Comparison of ENCODE assay signal across 11 mouse cellular contexts in genomic region chr5:54759657-54760056, GRCm38 (mm10).
"Had no signal": no experiment of that assay in that cellular context is flagged by ENCODE, and none has a peak within 500 bp of the region (broad histone marks: within the 10 kb centered on the region; RNA-seq: fewer than 3 reads in every experiment).

No protein-coding gene starts in this region.

- DNase-seq: kidney, adult 8-10 months; kidney, postnatal 10 days; liver, embryonic 13.5 days; lung, adult 2 months; lung, postnatal 14 days; lung, postnatal 4 days; midbrain, embryonic 14.5 days; right cerebral cortex, postnatal 25 days; thymus, adult 2 months; thymus, postnatal 14 days; thymus, postnatal 4 days had no signal
